Mouse (Mus musculus) cerebellum, adult 11-12 months (tissue): ENCODE data around the gene Grb2.
A peak's percentile ranks its signal among the peaks of the same experiment; 100 is the strongest.

Experiments
- DNase-seq: peaks from one replicate; pipeline ENCODE4 v3.0.0; 2022

Gene Grb2

GRCm38 (mm10) chr11:115623487-115624070 is 84.8 kb downstream of the Grb2 start:
- DNase-seq, result no peak

- DNase-seq, result no peak
Observed at GRCm38 (mm10) chr11:115619949-115620348, 88.4 kb downstream of the Grb2 start.

GRCm38 (mm10) chr11:115618732-115619516 is 89.5 kb downstream of the Grb2 start:
- no peak for DNase-seq

- DNase-seq, result no peak
Observed at GRCm38 (mm10) chr11:115618001-115618400, 90.4 kb downstream of the Grb2 start.

DNA sequence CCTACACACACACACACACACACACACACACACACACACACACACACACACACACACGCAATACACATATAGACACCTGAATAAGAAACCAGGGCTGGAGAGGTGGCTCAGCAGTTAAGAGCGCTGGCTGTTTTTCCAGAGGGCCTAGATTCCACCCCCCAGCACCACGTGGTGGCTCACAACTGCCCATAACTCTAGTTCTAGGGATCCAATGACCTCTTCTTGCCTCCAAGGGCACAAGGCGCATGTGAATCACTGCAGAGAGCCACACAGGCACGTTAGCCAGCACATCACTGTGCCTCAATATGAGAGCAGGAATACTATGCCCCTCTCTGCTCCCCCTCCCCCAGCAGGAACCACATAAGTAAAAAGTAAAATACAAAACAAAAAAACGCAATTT is 91.5 kb downstream of the Grb2 start:
- DNase-seq, result no peak

- peak; percentile 18 for DNase-seq
Observed at GRCm38 (mm10) chr11:115616371-115616770, 92.0 kb downstream of the Grb2 start.

DNA sequence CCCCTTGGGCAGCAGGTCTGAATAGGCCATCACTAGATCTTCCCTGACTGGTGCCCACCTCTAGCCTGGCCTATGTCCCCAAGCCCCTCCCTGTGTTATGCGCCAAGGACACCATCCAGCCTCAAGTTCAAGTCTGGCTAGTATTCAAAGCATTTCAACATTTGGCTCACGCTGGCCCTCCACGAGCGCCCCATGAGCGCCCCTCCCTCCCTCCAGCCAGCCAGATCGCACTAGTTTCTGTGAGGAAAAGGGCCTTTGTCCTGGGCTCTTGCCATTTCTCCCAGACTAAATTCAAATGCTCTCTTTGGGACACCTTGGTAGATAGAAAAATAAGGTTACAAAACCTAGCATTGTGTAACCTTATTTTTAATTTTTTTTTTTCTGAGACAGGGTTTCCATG is 92.5 kb downstream of the Grb2 start:
- DNase-seq, result peak; percentile 35

- DNase-seq, result peak; percentile 35
Observed at GRCm38 (mm10) chr11:115615108-115615825, 93.1 kb downstream of the Grb2 start.

DNA sequence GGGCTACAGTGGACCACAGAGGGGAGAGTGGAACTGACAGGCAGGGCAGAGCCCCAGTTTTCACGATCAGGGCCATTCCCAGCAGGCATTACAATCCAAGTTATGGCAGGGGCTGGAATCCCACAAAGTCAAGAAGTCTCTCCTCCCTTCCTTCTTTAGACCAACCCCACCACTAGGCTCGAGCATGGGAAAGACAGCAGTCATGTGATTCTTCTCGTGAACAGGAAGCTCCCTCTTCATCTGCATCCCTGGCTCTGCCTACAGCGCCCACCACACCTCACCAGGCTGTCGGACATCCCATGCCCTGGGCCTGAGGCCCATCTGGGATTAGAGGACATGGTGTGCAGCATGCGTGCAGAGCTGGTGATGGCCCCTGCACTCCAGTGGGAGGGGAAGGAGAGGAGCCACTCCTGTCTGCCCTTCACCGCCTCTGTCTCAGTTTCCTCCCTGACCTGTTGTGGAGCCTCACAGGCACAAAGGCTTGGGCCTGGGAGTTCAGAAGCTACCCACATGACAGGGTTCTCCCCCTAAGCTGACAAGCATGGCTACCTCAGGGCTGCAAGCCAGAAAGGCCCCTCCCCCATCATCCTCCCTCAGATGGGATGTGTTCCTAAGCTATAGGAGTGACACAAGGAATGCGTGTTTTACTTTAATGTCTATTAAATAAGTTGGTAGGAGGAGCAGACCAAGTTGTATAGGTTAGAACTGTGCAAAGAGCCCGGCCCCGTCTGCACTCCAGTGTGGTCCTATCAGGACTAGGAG is 93.9 kb downstream of the Grb2 start:
- peak; percentile 54 for DNase-seq

GRCm38 (mm10) chr11:115613138-115613945 is 95.1 kb downstream of the Grb2 start:
- peak; percentile 47 for DNase-seq

- peak; percentile 93 for DNase-seq
Observed at GRCm38 (mm10) chr11:115612410-115613137, 95.8 kb downstream of the Grb2 start, which contains the start of gene Mif4gd. Gene Mif4gd, minus strand, starts transcription at chr11:115612969.

DNA sequence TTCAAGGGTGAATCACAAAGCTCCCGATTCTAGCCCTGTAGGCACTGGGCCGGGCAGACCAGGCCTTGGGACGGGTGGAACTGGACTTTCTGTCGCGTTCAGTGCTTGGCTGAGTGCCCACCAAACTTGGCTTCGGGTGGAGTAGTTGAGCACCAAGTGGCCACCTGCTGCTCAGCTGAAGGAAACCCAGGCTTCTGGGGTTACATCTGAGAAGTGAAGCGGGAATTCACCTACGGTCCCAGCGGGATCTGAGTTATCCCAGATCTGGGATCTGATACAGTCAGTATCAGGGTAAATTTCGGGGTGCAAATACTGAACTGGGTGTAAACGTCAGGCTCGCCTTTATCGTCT is 96.4 kb downstream of the Grb2 start:
- peak; percentile 78 for DNase-seq

DNA sequence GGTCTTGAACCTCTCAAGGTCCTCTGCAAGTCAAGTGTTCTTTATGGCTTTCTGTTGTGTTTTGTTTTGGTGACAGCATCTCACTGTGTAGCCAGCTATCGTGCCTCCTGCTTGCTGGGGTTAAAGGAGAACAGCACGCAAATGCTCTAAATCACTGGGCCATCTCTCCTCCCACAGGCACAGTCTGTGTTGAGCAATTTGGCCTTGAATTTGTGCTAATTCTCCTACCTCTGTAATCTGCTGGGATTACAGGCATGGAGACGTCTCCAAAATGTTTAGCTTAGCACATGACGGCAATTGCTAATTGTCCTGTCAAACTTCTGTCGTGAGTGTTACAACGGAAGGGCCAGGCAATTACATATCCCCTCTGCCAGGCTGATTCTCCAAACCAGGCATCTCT is 97.2 kb downstream of the Grb2 start:
- DNase-seq, result no peak

DNA sequence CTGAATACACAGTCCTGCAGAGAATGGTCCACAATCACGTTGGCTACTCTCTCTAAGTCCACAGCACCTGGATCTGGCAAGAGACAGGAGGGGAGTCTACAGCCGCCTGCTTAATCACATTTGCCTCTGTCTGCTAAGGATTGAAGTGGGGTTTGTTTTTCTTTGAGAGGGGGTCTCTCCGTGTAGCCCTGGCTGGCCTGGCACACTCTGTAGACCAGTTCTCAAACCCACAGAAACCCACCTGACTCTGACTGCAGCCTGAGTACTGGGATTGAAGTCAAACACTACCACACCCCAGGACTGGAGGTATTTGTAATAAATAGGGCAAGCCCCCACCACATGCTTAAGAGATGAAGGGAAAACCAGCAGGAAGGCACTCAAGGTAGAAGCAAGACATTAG is 98.8 kb downstream of the Grb2 start:
- no peak for DNase-seq

DNA sequence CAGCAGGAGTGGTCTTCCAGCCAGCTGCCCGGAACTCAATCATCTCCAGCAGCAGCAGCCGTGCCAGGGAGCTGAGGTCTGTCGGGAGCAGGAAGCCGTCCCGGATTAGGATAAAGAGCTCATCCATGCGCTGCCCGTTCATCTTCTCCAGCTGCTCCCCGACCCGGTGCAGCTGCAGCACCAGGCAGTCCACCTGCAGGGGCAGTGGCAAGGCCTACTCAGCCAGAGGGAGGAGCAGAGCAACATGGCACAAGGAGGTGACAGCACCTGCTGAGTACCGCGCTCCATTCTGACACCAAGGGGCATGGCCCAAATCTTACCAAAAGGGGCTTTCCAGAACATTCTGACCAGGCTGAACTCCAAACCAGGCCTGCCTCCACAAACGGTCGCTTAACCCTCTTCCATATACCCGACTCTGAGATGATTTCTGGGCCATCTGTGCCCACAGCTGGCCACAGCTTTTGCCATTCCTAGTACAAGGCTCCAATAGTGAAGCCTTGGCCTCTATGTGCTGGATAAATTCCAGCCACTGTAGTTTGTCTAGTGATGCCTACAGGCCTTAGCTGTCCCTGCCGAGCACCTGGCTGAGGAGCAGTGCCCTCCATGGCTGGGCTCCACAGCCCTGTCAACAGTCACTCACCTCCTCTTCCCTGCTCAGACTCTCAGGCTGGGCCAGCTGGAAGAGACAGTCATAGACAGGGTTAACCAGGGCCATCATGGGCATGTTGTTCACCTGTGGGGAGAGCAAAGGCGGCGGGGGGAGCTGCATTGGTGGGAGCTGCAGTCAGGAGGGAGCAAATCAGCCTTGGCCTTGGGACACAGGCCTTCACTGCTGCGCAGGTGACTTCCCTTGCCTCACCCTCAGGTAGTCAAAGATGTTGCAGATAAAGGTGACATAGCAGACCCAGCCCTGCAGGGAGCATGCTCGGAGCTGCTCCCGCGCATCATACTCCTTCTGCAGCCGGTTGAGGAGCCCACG is 99.7 kb downstream of the Grb2 start:
- DNase-seq, result no peak

DNA sequence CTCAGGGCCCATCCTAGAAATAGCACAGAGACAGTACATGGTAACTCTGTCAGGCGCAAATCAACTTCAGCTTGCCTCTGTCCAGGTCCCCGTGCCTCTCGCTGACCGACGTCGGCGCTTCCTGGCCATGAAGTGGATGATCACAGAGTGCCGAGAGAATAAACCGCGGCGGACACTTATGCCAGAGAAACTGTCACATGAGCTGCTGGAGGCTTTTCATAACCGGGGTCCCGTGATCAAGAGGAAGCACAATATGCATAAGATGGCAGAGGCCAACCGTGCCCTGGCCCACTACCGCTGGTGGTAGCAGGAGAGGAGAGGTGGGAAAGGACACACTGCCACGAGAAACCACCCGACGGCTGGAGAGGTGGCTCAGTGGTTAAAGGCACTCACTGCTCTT is 101.7 kb downstream of the Grb2 start:
- DNase-seq, result no peak

DNA sequence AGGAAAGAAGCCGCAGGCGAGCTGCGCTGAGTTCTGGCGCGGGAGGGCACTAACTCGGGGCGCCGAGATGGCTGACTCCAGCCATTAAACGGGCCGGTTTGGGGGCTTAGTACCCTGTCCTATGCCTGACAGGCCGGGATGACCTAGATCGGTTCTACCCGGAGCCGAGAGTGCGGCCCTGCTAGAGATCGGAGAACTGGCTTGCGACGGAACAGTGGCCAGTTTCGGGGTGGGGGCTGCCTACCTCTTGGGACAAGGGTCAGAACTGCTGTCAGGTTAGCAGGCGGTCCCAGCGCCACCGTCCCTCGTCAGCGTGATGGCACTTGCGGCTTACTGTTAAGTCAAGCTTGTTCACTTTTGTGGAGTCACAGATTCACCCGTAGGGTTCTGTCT is 104.1 kb downstream of the Grb2 start:
- DNase-seq, result peak; percentile 56

GRCm38 (mm10) chr11:115603476-115604303 is 104.7 kb downstream of the Grb2 start, which contains the start of the genes Mrps7 and Gga3:
Gene Mrps7, plus strand, starts transcription at chr11:115603925.
Gene Gga3, minus strand, starts transcription at chr11:115604051.
- peak; percentile 89 for DNase-seq

DNA sequence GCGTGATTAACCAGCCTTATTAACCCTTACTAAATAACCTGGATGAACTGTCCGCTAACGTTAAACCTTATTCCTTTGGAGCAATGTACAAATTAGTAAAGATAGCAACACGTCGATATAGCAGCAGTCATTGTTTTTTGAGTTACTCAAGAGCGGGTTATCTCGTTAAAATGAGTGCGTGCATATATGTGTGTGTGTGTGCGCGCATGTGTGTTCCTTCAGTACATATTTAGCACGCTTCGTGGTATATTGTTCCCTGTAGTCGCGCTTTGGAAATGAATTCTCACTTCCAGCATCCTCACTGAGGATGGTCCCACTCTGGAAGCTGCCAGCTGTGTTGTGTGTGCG is 105.3 kb downstream of the Grb2 start:
- DNase-seq, result no peak
